Mouse (Mus musculus) monocyte, adult 5-6 weeks (primary cell): ENCODE measurements around the gene Kif27. TPM values are rescaled to one million over a fixed set of nuclear protein-coding genes. Genes with fewer than 3 reads are reported as not detected.
"Not testable (repeated sequence)": the region's sequence is repeated elsewhere in the genome, so short reads cannot be mapped to it uniquely, and the experiment has no call there.

Source experiments
- ATAC-seq: fragments of 153-309, 156-312 bp; replicated peaks from 2 replicates; pipeline ENCODE4 v1.8.0; 2017; ENCODE audit warnings: mild to moderate bottlenecking; ENCODE audit not compliant: low TSS enrichment, insufficient number of reproducible peaks, severe bottlenecking, poor library complexity, low FRiP score
- total RNA-seq: library from RNA; stranded (forward); fragments of 200-1000, 200-491, 200-594 nt; gene quantifications from 3 replicates; pipeline ENCODE4 v1.2.3, GENCODE M21; 2017

The Kif27 gene
- total RNA-seq, 1 experiment from 2014 or later: 0.29 TPM

- ATAC-seq: no peak
Measured at GRCm38 (mm10) chr13:58367641-58368040, 8.7 kb upstream of the Kif27 start.

DNA sequence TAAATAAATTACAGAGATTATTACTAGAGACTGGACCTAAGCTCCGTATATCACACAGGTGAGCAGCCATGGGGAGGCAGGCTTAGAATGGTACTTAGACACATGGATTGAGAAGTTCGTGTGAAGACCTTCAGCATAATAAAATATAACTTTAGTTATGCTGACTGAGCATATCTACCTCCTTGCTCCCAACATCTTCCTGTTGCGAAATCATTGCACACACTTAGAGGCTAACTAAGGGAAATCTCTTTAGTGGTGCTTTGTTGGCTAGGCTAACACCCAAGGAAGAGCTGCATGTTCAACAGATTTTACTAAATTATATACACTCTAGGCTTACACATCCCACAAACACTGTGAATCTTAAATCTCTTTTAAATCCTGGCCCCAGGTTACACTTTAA, 7.5 kb upstream of the Kif27 start:
- no peak for ATAC-seq

- ATAC-seq: not testable (repeated sequence)
Measured at GRCm38 (mm10) chr13:58365179-58365578, 6.3 kb upstream of the Kif27 start.

DNA sequence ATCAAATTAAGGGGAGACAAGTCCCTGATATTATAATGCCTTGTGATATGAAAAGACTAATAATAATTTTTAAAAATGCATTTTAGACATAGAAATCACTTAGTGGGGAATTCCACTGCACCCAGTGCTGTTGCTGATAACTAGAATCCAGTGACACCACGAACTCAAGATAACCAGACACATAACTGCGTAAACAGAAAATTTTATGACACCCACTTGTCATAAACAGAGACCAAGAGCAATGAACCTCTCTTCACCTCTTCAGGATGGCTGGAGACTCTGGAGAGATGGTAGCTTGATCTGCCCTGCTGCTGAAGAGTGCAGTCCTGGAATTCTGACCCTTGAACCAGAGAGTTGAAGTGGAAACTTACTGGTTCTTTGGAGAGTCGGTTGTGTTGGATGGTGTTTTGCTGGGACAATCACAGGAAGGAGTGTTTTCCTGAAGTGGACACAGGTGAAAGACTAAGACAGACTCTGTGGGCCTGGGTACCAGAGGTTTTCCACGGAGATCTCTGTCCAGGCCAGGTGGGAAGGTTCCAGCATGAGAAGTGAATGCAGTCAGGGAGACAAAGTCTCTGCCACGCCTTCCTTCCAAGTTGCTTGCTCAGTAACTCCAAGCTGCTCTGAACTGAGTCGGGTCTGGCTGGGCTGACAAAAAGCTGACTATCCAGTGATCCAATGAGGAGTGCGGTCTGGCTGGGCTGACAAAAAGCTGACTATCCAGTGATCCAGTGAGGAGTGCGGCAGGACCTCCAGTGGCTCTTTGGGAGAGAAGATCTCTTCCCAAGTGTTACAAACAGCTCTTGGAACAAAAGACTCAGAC, 5.6 kb upstream of the Kif27 start:
- no peak for ATAC-seq

DNA sequence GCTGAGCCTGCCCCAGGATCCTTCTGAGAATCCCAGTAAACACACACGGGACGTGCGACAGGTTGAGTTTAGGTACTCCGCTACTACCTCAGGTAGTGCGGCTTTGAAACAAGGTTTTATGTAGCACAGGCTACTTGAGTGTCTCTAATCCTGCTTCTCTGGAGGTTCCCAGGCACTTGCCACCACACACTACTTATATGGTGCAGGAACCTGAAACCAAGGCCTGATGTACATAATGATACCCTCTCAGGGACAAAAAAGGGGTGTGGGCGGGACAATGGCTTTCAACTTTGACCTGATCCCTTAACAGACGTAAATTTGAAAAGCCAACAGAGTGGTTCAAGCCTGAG, 357 bp upstream of the Kif27 start:
- no peak for ATAC-seq

DNA sequence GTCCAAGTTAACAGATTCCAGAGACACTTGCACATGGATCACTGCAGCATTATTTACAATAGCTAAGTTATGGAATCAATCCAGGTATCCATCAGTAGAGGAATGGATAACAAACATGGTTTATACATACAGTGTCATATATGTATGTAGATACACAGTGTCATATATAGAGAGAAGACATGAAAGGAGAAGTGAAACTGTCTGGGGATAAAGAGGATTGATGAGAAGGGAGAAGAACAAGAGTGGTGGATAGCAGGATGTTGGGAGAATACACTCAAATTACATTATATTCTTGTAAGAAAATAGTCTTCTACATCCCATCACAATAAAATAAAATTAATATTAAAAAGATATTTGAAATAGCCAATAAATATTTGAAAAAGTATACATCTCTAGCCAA, 5.9 kb downstream of the Kif27 start:
- ATAC-seq: no peak

DNA sequence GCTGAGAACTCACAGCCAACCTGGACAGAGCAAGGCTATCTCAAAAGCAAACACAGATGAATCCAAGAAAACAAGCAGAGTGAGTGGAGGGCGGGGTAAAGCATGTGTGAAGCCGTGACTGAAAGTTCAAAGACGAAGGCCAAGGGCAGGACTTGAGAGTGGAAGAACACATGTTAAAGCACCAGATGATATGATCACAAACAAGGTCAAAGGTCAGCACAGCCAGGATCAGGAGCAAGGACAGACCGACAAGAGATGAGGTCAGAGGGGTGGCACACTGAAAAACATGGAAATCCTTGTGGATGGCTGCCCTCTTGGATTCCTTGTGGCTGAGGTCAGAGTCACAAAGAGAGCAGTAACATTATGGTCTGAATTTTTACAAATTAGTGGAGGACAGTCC, 8.3 kb downstream of the Kif27 start:
- ATAC-seq: no peak

GRCm38 (mm10) chr13:58344505-58344904, 14.4 kb downstream of the Kif27 start:
- no peak for ATAC-seq

GRCm38 (mm10) chr13:58337456-58337855, 21.5 kb downstream of the Kif27 start:
- no peak for ATAC-seq

GRCm38 (mm10) chr13:58334116-58334515, 24.8 kb downstream of the Kif27 start:
- no peak for ATAC-seq

- no peak for ATAC-seq
Measured at GRCm38 (mm10) chr13:58317768-58318167, 41.2 kb downstream of the Kif27 start.

GRCm38 (mm10) chr13:58314991-58315390, 43.9 kb downstream of the Kif27 start:
- ATAC-seq: no peak

DNA sequence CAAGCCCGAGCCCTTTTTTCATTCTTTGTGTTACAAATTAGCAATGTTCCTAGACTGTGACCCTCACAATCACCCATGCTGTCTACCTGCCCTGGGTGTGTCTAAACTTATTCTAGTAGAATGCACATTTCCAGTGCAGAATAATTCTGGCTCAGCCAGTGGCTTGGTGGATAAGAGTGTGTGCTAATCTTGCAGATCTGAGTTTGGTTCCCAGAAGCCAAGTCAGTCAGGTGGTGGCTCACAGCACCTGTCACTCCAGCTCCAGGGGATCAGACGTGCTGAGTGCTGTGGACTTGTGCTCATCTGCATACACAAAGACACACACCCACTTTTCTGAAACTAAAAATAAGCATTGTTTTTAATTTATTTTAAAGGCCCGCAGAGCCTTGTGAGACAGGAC, 45.2 kb downstream of the Kif27 start:
- no peak for ATAC-seq

DNA sequence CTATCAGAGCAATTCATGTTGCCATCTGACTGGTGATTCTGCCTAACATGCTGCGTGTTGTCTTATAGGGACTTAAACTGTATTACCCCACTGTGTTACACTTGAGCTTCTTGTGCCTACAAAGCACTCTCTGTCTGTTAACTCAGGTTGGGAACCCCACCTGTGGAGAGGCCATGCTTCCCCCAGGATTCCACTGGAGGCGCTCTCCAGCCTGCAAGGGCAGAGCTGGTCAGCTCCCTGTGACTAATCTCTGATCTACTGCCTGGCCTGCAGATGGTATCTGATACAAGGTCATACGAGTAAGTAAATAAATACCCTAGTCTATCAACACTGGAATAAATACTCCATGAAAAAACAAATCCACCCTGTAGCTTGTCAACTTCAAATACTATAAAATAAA, 47.6 kb downstream of the Kif27 start:
- no peak for ATAC-seq

DNA sequence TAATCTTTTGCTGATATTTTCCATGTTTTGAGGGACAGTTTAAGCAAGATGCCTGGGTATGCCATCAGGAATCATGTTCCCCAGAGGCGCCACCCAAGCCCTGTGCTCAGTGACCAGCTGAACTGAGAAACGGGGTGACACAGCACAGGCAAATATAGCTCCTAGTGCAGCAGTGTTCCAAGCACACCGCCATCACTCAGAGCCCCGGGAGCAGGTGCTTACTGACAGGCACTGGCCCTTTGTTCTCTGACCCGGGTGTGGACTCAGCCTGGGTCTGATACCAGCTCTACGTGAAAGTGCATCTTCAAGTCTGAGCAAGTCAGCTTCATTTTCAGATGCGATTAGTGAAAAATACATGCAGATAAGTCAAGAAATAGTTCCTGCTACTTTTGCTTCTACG, 49.4 kb downstream of the Kif27 start:
- ATAC-seq: no peak

GRCm38 (mm10) chr13:58307453-58307852, 51.5 kb downstream of the Kif27 start:
- no peak for ATAC-seq

DNA sequence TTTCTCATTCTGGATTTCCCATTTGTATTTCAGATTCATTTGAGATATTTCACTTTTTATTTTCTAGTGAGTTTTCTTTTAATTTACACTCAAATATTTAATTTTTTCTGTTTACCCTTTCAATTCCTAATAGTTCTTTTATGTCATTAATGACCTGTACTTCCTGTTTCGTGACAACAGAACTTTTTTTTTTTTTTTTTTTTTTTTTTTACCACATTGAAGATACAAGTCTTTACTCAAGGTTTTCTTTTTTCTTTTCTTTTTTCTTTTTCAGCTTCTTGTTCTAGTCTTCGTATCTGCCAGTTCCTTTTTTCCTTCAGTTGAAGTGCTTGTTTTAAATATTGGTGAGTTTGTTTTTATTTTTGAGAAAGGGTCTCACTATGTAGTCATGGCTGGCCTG, 53.7 kb downstream of the Kif27 start:
- ATAC-seq: no peak

DNA sequence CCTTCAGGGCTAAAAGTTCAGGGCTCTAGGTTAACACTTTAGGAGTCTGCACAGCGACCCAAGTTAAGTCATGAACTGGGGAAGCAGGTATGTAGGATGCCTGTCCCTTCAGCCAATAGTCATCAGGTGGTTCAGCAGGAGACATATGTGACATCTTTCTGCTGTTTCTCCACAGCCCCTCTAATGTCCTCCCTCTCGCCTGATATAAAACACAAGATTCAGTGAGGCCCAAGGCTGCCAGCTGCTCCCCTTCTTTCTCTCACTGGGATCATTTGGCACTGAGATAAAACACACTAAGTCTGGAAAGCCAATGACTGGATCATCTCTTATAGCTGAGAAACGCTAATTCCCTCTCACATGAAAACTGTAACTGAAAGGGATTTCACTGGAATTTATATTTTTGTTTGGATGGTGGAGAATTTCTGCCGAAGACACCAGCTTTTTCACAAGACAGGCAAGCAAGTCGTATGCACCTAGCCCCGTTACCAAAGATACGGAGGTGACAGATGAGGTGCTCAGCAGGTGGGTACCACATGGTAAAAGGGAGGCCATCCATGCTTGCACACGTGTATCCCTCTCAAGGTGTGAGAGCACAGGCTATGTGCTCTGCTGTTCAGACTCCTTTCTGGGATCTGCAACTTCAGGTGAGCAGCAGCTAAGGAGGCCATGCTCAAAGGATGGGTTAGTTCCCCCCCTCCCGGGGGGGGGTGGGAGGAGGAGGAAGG, 56.3 kb downstream of the Kif27 start:
- no peak for ATAC-seq

- ATAC-seq: no peak
Measured at GRCm38 (mm10) chr13:58301961-58302360, 57.0 kb downstream of the Kif27 start.

DNA sequence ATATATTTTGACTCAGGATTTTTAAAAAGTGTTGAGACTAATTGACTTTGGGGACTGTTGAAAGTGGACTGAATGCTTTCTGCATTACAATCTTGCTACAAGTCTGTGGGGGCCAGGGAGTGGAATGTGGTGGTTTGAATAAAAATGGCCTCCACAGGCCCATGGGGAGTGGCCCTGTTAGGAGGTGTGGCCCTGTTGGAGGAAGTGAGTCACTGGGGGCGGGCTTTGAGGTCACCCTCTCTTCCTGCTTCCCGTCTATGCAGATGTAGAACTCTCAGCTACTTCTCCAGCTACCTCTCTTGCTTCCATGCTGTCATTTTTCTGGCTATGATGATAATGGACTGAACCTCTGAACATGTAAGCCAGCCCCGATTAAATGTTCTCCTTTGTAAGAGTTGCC, 60.2 kb downstream of the Kif27 start:
- ATAC-seq: no peak
